Mouse (Mus musculus) mouse embryonic stem cell (cell line): ENCODE results near the gene Tapbpl.
"Not testable (repeated sequence)": the region's sequence is repeated elsewhere in the genome, so short reads cannot be mapped to it uniquely, and the experiment has no call there.

Experiments
- in situ Hi-C, 2 experiments: fragments of 300-500 bp; cut with MboI; formaldehyde crosslinking; loops; 1 replicate in 1 of 2; 3 replicates in 1 of 2; pipeline ENCODE4 v1.14.3; 2019 to 2020; ENCODE audit warnings: low sequenced_read_pairs in 2 of 2, low pct_unique_long_range_greater_than_20kb in 1 of 2, mixed read lengths in 1 of 2; ENCODE audit not compliant: unreplicated experiment in 1 of 2

Tapbpl gene

DNA sequence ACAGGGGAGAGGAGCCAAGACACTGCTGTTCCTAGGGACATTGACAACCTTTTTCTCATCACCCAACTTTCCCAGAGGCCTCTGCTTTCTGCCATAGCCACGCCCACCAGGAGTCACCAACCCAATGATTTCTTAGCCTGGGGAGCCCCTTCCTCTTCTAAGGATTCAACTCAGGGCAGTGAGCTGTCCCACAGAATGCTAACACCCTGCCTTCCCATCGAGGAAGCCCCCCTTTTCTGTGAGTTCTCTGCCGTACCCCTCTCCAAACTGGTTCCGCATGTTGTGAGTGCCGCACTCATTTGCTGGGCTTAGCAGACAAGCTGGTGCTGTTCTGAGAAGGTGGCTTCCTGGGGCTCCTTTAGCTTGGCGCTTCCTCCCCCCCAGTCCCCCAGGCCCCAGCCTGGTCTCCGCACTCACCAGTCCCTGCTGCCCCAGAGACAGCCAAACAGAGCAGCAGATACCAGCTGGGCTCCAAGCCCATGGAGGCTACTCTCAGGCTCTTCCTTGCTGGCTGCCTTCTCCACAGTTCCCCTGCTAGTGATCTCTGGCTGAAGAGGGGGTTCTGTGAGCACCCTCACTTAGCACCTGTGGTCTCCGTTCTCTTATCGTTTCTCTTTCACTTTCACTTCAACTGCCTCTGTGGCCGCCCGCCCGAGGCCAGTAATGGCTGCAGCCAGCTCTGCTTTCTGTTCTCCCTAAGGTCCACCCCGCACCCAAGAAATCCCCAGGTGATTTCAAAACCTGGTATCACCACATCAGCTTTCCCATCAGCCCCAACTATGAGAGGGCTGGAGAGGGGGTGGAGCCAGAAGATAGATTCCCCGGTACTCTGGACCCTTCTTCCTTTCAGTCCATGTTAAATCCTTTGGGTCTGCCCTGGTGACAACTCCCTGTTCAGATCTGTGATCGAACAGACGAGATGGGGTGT lies at the start of gene Tapbpl:
Tapbpl (minus strand) TSS at position 744 of the 928 bp plus-strand sequence.
- in situ Hi-C loops = no loop called here

DNA sequence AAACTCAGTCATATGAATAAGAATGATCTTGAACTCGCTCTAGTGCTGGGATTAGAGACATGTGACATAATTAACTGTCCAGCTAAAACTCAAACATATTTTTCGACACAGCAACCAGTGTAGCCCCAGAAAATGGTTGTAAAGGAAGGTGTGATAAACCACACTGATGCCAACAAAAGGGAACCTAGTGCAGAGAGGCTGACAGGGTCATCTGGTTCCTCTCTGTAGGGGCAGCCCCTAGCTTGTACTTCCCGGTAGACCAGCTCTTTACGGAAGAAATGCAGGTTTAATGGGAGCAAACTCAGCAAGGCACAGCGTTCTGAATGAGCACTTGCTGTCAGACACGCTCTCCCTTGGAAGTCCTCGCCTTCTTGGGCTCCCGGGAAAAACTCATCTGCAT lies 48.1 kb upstream of the Tapbpl start:
- in situ Hi-C loops = loop anchor here (5.0 to 10.0 kb wide), 2 partner anchors 323 to 325 kb away; no protein-coding TSS in a partner anchor

DNA sequence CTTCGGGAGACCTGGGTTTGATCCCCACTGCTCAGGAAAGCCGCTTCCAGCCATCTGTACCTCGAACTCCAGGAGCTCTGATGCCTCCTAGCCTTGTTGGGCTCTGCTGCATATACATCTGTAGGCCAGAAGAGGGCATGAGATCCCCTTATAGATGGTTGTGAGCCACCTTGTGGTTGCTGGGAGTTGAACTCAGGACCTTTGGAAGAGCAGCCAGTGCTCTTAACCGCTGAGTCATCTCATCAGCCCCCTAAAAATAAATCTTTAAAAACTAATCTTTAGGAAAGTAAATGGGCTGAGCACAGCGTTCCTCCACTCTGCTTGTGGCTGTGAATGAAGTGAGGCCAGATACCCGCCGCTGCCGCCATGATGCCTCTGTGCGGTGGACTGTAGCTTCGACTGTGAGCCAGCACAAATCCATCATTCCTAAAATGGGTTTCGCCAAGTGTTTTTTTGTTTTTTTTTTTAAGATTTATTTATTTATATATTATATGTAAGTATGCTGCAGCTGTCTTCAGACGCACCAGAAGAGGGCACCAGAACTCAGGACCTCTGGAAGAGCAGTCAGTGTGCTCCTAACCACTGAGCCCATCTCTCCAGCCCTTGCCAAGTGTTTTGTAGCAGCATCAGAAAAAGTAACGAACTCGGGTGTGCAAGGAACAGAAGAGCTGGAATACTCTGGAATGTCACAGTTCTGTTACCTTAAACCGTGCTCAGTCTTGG lies 43.3 kb upstream of the Tapbpl start:
- in situ Hi-C loops = loop anchor here (5.0 to 10.0 kb wide), 2 partner anchors 113 to 330 kb away; no protein-coding TSS in a partner anchor

DNA sequence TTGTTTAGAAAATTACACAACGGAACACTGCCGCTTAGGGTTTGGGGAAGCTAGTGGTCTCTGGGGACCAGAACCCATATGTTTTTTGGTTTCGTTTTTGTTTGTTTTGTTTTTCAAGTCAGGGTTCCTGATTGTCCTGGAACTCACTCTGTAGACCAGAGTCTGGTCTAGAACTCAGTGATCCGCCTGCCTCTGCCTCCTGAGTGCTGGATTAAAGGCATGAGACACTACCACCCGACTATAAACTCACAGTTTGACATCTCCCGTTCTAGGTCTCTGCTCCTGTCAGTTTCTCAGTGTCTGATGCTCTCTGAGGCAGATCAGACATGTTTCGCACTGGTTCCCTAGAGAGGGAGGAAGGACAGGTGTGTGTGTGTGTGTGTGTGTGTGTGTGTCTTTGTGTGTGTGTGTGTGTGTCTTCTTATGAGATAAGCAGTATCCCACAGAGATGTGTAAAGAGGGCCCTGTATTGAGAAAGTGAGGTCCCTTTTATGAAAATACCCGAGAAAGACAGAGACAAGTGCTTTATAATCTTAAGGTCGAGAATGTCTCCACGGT lies 40.6 kb upstream of the Tapbpl start:
- in situ Hi-C loops = loop anchor here (5.0 to 10.0 kb wide), 2 partner anchors 110 to 332 kb away; no protein-coding TSS in a partner anchor

DNA sequence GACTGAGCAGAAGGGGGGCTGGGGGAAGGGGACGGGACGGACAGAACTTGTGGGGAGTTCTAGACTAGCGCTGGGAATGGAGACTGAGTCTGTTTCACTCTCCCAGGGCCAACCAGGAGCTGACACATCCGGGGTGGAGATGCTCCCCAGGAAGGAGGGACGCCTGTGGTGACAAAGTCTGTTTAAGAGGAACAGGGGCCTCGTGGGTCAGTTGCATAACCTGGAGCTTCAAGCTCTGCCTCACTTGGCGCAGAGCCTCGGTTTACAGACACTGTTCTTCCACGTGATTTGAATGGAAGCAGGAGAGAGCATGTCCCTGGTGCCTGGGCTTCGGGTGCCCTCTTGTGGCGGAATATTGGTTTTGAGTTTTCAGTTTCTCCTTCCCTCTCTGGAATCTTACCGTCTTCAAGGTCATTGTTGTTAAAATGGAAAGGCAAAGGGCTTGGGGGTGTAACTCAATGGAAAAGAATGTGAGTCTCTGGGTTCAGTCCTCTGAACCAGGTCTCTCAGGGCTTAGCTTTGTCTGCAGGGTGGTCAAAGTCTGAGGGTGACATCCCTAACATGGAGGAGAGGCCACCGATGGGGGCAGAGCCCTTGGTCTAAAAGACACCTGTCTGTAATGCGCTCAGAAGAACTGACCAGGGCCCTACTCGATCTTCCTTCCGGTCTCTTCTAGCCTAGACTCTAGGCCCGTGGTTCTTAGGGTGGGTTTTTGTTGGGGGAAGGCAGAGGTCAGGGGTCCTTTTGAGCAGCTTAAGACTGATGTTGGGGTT lies 40.0 kb upstream of the Tapbpl start:
- in situ Hi-C loops = loop anchor here (5.0 to 10.0 kb wide), 2 partner anchors 109 to 333 kb away; no protein-coding TSS in a partner anchor

DNA sequence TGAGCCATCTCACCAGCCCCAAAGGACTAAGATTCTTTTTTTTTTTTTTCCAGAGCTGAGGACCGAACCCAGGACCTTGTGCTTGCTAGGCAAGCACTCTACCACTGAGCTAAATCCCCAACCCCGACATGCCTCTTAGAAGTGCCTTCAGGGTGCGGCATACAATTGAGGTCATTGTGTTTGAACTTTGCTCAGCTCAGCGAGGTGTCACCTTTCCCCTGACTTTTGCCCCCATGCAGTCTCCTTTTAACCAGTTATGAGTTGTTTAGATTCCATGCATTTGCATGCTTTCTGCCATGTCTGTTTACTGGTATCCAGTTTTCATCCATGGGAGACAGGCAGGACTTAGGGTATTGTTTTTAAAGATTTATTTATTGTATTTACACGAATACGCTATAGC lies 37.1 kb upstream of the Tapbpl start:
- in situ Hi-C loops = no loop called here

DNA sequence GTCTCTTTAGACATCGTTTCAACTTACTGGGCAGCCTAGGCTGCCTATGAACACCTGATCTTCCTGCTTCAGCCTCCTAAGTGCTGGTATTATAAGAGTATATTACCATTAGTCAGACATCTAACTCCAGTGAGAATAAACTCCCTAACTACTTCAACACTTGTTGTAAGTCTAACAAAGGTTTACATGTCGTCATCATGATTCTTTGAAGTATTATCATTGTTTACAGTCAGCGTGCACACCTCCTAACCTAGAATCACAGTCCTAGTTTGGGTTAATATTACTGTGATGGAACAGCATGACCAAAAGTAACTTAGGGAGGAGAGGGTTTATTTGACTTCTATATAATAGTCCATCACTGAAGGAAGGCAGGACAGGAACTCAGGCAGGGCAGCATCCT lies 35.8 kb upstream of the Tapbpl start:
- in situ Hi-C loops = no loop called here

DNA sequence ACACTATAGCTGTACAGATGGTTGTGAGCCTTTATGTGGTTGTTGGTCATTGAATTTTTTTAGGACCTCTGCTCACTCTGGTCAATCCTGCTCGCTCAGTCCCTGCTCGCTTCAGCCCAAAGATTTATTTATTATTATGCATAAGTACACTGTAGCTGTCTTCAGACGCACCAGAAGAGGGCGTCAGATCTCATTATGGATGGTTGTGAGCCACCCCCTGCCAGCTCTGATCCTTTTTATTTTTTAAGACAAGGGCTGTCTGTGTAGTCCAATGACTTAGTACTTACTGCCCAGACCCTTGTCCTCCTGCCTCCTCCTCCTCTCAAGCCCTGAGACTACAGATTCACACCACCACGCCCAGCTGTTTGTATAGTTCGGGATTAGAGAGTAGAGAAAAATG lies 34.9 kb upstream of the Tapbpl start:
- in situ Hi-C loops = not testable (repeated sequence)

DNA sequence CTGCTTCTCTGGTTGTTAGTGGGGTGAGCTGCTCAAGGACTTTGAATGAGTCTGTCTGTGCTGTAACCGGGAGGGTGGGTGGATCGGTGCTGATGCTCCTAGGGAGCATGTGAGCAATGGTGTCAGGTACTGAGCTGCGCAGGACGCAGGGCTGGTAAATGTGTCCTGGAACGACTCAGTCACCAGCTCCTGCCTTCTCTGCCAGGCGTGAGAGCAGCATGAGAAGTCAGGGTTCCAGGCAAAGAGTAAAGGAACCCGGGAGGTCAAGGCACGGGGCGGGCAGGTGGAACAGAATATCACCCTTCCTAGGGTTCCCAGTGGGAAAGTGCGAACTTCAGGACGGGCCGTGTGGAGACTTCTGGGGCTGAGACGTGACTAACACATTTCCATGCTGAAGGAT lies 34.4 kb upstream of the Tapbpl start:
- in situ Hi-C loops = no loop called here

DNA sequence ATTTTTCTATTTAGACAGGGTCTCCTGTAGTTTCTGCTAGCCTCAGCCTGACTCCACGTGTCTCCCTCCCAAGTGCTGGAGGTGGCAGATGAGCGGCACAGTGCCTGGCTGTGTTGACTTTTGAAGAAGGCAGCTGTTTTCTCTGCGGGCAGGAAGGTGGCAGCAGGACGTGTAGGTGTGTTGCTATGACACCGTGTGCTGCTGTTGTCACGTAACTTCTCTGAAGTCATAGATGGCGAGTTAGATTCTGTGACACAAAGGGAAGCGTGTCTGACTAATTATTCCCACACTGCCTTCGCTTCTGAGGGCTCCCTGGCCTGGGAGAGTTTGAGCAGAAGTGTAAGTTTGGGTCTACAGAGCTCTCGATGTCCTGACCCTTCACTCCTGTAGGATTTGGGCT lies 33.6 kb upstream of the Tapbpl start:
- in situ Hi-C loops = no loop called here

DNA sequence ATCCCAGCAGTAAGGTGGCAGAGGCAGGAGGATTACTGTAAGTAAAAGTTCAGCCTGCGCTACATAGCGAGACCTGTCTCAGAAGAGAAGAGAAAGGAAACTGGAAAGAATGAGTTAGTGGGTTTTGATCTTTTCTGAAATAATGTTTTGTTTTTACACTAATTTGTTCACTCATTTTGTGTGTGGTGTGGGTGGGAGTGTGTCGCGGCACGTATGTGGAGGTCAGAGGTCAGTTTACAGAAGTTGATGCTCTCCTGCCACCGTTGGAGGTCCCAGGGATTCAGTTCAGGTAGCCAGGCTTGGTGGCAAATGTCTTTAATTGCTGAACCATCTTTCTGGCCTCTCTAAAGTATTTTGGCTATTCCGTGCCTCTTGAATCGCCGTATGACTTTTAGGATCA lies 32.6 kb upstream of the Tapbpl start:
- in situ Hi-C loops = loop anchor here in 1 of 2 experiments (5.0 kb wide), 1 partner anchor 47 kb away; the partner anchor contains the start of gene Vamp1

DNA sequence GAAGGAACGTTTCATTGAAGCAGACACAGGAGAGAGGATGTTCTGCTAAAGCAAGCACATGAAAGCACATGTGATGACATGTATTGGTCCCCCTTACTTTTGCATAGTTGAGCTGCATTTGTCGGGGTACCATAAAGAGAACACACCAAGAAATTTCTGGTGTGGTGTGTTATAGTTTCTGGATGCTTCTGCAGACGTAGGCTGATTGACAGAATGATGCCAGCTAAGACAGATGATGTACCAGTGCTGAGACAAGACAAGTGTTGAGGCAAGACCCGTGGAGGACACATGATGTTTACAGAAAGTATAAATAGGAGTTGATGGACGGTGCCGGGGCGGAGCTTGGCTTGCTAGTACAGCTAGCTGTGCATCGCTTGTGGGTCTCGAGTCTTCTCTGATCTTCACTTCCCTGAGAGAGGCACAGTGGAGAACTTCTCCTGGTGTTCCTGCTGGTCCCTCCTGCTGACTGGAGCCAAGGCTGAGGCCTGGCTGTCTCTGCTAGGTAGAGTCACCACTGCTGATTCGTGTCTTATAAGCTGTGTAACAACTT lies 28.4 kb upstream of the Tapbpl start:
- in situ Hi-C loops = loop anchor here in 1 of 2 experiments (5.0 kb wide), 1 partner anchor 43 kb away; the partner anchor contains the start of gene Vamp1

DNA sequence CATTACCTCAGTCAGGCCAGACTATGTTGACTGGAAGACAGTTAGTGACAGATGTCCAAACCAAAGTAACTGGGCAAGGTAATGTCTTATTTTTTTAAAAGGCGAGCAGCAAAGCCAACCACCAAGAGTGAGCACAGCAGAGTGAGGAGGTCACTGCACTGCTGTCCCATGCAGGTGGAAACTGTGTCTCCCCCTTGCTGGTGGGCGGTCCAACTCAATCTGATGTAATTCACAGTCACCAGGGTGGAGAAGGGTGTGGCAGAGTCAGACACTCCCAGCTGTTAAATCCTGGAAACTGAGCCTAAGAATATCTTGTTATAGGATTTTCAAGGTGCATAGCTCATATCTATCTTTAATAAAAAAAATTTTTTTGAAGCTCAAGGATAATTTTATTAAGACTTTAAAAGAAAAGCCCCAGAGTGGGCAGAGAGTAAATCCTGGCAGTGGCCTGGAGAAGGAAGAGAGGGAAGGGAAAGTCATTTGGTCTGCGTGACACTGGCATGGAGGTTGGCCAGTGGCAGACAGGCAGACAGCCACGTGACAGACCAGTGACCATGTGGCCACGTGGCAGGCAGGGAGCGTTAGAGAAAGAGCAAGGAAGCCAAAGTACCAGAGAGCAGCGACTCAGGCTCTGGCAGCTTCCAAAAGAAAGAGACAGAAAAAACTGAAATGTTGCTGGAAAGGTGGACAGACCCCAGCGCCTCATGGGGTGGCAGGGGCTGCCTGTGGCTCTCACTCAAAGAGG lies 24.7 kb upstream of the Tapbpl start:
- in situ Hi-C loops = no loop called here

DNA sequence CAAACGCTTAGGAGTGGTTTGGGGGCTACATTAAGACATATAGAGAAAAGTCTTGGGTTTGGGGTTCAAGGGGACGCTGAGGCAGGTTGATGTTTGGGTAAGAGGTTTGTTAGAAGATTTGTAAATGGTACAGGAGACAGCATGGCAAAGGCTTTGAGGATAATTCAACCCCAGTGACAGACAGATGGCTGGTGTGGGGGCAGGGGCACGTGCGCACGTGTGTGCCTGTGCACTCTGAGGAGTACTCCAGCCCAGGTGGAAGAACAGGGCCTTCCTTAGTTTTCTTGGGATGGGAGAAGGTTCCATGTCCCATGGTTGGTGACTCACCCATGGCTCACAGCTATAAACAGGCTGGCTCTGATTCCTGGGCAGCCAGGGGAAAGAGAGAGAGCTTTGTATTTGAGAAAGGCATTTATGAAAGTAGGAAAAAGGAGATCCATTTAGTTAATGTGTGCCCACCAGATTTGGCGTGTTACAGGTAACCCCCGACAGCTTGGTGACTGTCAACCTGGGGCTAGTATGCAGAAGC lies 23.9 kb upstream of the Tapbpl start:
- in situ Hi-C loops = no loop called here

DNA sequence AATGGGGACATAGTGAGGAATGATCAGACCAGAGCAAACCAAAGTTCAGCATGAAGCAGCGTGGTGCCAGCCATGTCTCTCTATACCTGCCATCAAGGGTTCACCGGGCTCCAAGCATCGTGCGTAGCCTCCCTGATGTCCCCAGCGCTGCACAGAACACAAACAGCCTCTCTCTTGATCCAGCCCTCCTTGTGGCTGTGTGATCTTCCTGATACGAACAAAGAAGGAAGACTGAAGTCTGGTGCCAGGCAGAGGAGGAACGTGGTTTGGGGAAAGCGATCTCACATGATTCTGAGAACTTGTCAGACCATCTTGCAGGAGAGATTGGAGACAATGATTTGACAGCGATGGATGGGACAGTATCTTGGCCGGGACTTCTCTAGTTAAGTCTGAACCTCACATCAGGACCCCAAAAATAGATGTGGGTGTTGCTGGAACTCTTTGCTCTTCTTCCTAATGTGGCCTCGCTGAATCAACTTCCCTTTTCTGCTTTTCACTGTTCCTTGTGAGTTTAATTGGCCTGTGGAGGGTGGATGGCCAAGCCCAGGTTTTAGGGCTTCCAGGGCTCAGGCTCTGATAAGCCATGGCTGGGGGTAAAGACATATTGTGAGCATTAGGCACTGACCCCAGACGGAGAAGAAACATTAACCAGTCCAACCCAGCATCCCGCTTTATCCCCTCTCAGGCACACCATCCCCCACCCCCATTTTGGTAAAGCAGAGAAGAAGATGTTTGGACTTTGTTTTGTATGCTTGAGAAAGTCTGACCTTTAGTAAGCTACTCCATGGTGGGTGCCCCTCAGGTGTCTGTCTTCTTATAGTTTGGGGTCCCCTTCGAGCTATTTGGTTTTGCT lies 22.4 kb upstream of the Tapbpl start:
- in situ Hi-C loops = no loop called here

DNA sequence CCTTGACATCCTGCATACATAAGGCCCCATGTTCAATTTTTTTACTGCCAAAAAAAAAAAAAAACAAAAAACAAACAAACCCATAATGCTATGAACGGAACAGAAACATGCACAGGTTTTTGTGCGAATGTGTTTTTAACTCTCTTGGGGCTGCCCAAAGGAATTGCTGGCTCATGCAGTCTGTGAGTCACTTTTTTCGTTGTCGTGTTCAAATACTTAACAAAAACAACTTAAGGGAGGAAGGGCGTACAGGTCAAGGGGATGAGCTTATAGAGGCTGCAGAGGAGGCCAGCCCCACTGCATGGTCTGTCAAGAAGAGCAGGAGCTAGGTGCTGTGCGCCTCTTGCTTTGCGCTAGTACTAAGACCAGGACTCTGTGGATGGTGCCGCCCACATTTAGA lies 21.1 kb upstream of the Tapbpl start:
- in situ Hi-C loops = no loop called here
